Mouse (Mus musculus) ovary, postnatal 10 days (tissue): ENCODE data around the gene Rasl10b.

Experiments used
- DNase-seq: peaks from one replicate; pipeline ENCODE4 v3.0.0; 2022; ENCODE audit warnings: low spot score

Rasl10b gene

GRCm38 (mm10) chr11:83465976-83466375 is 57.0 kb downstream of the Rasl10b start:
- no peak for DNase-seq

GRCm38 (mm10) chr11:83467120-83467652 is 58.2 kb downstream of the Rasl10b start:
- no peak for DNase-seq

GRCm38 (mm10) chr11:83468765-83469164 is 59.8 kb downstream of the Rasl10b start:
- DNase-seq = no peak
